Mouse (Mus musculus) left cerebral cortex, adult 18-20 months (tissue): Measurements from ENCODE around the gene 6030408B16Rik. TPM values are rescaled to one million over a fixed set of nuclear protein-coding genes. Genes with fewer than 3 reads are reported as not detected.

Source experiments
- DNase-seq, 2 experiments: peaks; one replicate each; pipeline ENCODE4 v3.0.0; 2021 to 2022; ENCODE audit warnings: low spot score in 2 of 2, mixed read lengths in 1 of 2
- total RNA-seq, 2 experiments: library from RNA; stranded (reverse); gene quantifications; 2 replicates each; pipeline ENCODE4 v1.2.3; 2021

6030408B16Rik gene
- total RNA-seq, 2 experiments from 2014 or later = 0.40 to 0.42 TPM

- DNase-seq = no peak
Observed at GRCm38 (mm10) chr15:101296091-101296490, 3.1 kb downstream of the 6030408B16Rik start.

GRCm38 (mm10) chr15:101297988-101298387, 5.0 kb downstream of the 6030408B16Rik start:
- DNase-seq = no peak

- DNase-seq = no peak
Observed at GRCm38 (mm10) chr15:101298550-101298949, 5.5 kb downstream of the 6030408B16Rik start.

GRCm38 (mm10) chr15:101299480-101299960, 6.5 kb downstream of the 6030408B16Rik start:
- DNase-seq = no peak

- DNase-seq = no peak
Observed at GRCm38 (mm10) chr15:101300128-101300527, 7.1 kb downstream of the 6030408B16Rik start.

GRCm38 (mm10) chr15:101302201-101302600, 9.2 kb downstream of the 6030408B16Rik start:
- no peak for DNase-seq

GRCm38 (mm10) chr15:101303830-101304229, 10.8 kb downstream of the 6030408B16Rik start:
- DNase-seq = no peak

- DNase-seq = peak; percentile 43 to 55
Observed at GRCm38 (mm10) chr15:101306459-101306858, 13.4 kb downstream of the 6030408B16Rik start.

GRCm38 (mm10) chr15:101308440-101309348, 15.7 kb downstream of the 6030408B16Rik start:
- DNase-seq = no peak

- DNase-seq = no peak
Observed at GRCm38 (mm10) chr15:101309493-101309892, 16.5 kb downstream of the 6030408B16Rik start.

GRCm38 (mm10) chr15:101311087-101311770, 18.2 kb downstream of the 6030408B16Rik start:
- peak; percentile 41 for DNase-seq

- no peak for DNase-seq
Observed at GRCm38 (mm10) chr15:101312006-101312405, 19.0 kb downstream of the 6030408B16Rik start.

- DNase-seq = no peak
Observed at GRCm38 (mm10) chr15:101315378-101315777, 22.4 kb downstream of the 6030408B16Rik start.

- DNase-seq = peak; percentile 90 to 91
Observed at GRCm38 (mm10) chr15:101315832-101316231, 22.8 kb downstream of the 6030408B16Rik start.

GRCm38 (mm10) chr15:101316279-101316912, 23.4 kb downstream of the 6030408B16Rik start:
- DNase-seq = no peak

GRCm38 (mm10) chr15:101316913-101317813, 24.2 kb downstream of the 6030408B16Rik start:
- DNase-seq = no peak

- DNase-seq = no peak
Observed at GRCm38 (mm10) chr15:101317814-101318500, 24.9 kb downstream of the 6030408B16Rik start.

GRCm38 (mm10) chr15:101318889-101319765, 26.1 kb downstream of the 6030408B16Rik start:
- no peak for DNase-seq
